14 mouse cellular contexts compared by ENCODE assay signal in the genomic region with DNA sequence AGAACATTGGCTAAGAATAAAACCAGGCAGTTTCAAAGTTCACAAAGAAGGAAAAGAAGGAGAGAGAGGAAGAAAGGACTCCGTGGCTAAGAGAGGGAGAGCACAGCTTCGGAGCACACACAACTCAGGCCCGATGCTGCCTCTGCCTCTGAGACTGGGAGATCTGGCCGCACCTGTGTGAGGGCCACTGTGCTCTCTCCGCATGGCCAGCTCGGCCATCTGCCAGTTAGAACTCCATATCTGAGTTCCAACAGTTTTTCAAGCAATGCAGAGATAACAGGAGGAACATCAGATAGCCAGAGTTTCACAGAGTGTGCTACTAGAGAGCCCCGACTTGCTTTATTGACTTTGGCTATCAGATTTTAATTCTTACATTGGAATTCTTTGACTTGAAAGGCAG. TPM values are rescaled to one million over a fixed set of nuclear protein-coding genes. Genes with fewer than 3 reads are reported as not detected.
DNase-seq lines count a peak whose midpoint lies in the region.
"Had no signal": no experiment of that assay in that cellular context is flagged by ENCODE, and none has a peak within 500 bp of the region (broad histone marks: within the 10 kb centered on the region; RNA-seq: fewer than 3 reads in every experiment).

No protein-coding gene starts in this region.

- peak; percentile 6 for DNase-seq in embryo, embryonic 10 days (ENCODE audit: low spot score)
- DNase-seq in embryo, embryonic 10.5 days (ENCODE audit: low spot score): no peak
- DNase-seq in kidney, postnatal 14 days: peak; percentile 9
- no peak for DNase-seq in kidney, adult 11 months
- peak; percentile 6 for DNase-seq in lung, postnatal 36 days
- no peak for DNase-seq in lung, postnatal 25 days (ENCODE audit: low spot score)
- no peak for DNase-seq in layer of hippocampus, adult 18-20 months (ENCODE audit: low spot score in 2 of 2)
- DNase-seq: adrenal gland, postnatal 25 days; cerebellum, adult 18-20 months; gastrocnemius, postnatal 25 days; lung, postnatal 14 days; thymus, postnatal 14 days had no signal

RNA-seq across cellular contexts. Expression of gene Lins1, which starts 4.8 kb away (rescaled TPM):
- 10 to 100 TPM in 1 of 2 experiments, 1 to 10 TPM in 1; 8.9 to 10.4 TPM for total RNA-seq in layer of hippocampus, adult 18-20 months (2021)

RNA-seq across cellular contexts. Expression of gene Asb7, which starts 5.1 kb away (rescaled TPM):
- 10 to 100 TPM; 17.3 to 19.9 TPM for total RNA-seq in layer of hippocampus, adult 18-20 months (2021)

RNA-seq across cellular contexts. Expression of gene Cers3, which starts 48.8 kb away (rescaled TPM):
- total RNA-seq in layer of hippocampus, adult 18-20 months (2021): under 1 TPM; 0.28 to 0.59 TPM
- total RNA-seq: common myeloid progenitor, adult 5-6 weeks; gastrocnemius, postnatal 25 days; MEL had no signal

Comparison
In these comparisons a context has a peak if more than half of its experiments do, and no peak if none do; other contexts are left out.
1. DNase-seq: peak in embryo, embryonic 10 days (single experiment), kidney, postnatal 14 days (single experiment) and lung, postnatal 36 days (single experiment); none in embryo, embryonic 10.5 days (single experiment), kidney, adult 11 months (single experiment), lung, postnatal 25 days (single experiment) and layer of hippocampus, adult 18-20 months (0 of 2).